Mouse (Mus musculus) heart, embryonic 15.5 days (tissue): Measurements from ENCODE around the gene Tmem218. TPM values are rescaled to one million over a fixed set of nuclear protein-coding genes. Genes with fewer than 3 reads are reported as not detected.

Experiments
- ATAC-seq: fragments of 200-750 bp; cut with Nextera tagmentation; replicated peaks from 2 replicates; pipeline ENCODE4 v1.8.0; 2017; ENCODE audit warnings: low read depth, moderate TSS enrichment; ENCODE audit not compliant: insufficient number of reproducible peaks, insufficient read depth, low FRiP score
- H3K27ac ChIP-seq: fragments of 300-500 bp; sonication (generic); 2 replicates; pipeline ENCODE4 v1.5.1; 2015; ENCODE audit warnings: mild to moderate bottlenecking, inconsistent platforms
- H3K27me3 ChIP-seq: fragments of 300-500 bp; sonication (generic); 2 replicates; pipeline ENCODE4 v1.6.1; 2015; ENCODE audit warnings: inconsistent platforms
- H3K36me3 ChIP-seq: fragments of 300-500 bp; sonication (generic); 2 replicates; pipeline ENCODE4 v1.6.1; 2015; ENCODE audit warnings: mild to moderate bottlenecking, inconsistent platforms
- H3K4me1 ChIP-seq: fragments of 300-500 bp; sonication (generic); replicated peaks from 2 replicates; pipeline ENCODE4 v1.6.1; 2015; ENCODE audit warnings: inconsistent platforms
- H3K4me2 ChIP-seq: fragments of 300-500 bp; sonication (generic); 2 replicates; pipeline ENCODE4 v1.6.1; 2015; ENCODE audit warnings: inconsistent platforms, mild to moderate bottlenecking, moderate library complexity
- H3K4me3 ChIP-seq: fragments of 300-500 bp; sonication (generic); 2 replicates; pipeline ENCODE4 v1.5.1; 2015; ENCODE audit warnings: mild to moderate bottlenecking, inconsistent platforms
- H3K9ac ChIP-seq: fragments of 300-500 bp; sonication (generic); 2 replicates; pipeline ENCODE4 v1.6.1; 2015; ENCODE audit warnings: mild to moderate bottlenecking, inconsistent platforms
- H3K9me3 ChIP-seq: fragments of 300-500 bp; sonication (generic); replicated peaks from 2 replicates; pipeline ENCODE4 v1.6.1; 2016; ENCODE audit warnings: inconsistent platforms
- WGBS: fragments of 180-500 bp; shearing (Covaris S2); methylation state at CpG from one replicate; pipeline ENCODE4 v1.1.7; 2015; ENCODE audit warnings: mixed read lengths; 5-methylcytosine and 5-hydroxymethylcytosine counted together
- polyA plus RNA-seq: library from polyadenylated mRNA; unstranded; fragments of >200 nt; fragmentation: Nextera tagmentation; extraction: Ambion mirVana; gene quantifications from 2 replicates; pipeline ENCODE4 v1.2.1, GENCODE M21; 2015

Gene Tmem218
- polyA plus RNA-seq, 1 experiment from 2014 or later: 8.8 TPM

DNA sequence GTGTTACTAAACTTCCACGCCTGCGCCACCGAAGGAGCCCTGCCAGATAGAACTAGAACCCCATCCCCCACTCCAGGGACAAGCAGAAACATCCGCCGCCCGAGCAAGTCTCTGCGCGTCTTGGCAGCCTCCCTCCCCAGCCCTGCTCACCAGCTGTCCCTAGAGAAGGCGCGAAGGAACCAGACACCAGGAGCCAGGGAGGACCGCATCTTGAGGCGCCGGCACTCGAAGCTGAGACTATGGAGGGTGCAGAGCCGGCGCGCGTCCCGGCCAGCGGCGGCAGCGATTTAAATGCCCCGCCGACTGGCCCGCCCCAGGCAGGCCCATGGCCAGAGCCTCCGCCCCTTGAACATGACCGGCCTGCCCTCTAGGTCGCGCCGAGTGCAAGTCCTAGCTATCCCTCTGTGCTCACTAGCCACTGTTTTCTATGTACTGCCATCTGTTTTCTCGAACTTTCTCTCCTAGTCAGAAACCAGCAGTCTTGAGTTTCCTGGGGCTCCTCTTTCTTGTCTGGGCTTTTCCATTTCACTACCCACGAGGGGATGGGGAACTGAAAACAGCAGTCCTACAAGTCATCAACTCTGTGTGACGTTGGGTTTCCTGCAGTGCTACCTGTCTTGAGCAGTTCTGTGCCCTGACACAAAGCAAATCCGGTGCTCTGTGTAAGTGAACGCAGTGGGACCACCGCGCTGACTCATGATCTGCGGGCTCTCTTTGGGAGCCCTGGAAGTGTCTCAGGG is 47.3 kb downstream of the Tmem218 start, which contains the start of gene Slc37a2:
Slc37a2 (minus strand) TSS at position 590 of the 740 bp plus-strand sequence.
- Histone ChIP-seq H3K36me3 (no peaks in the 10 kb centered on the region), H3K27ac (peak within 1 kb of the TSS; percentile 49), H3K27me3 (no peaks in the 10 kb centered on the region; the same call in 1 of the 2 replicates), H3K4me2 (peak within 1 kb of the TSS; percentile 96), H3K4me1 (peaks cover 12% of the 10 kb centered on the region), H3K9ac (peak within 1 kb of the TSS; percentile 53), H3K9me3 (no peaks in the 10 kb centered on the region), H3K4me3 (peak within 1 kb of the TSS; percentile 60)
- ATAC-seq: peak; percentile 85
- 1% methylated on average over 38 of the region's 38 CpGs for WGBS

DNA sequence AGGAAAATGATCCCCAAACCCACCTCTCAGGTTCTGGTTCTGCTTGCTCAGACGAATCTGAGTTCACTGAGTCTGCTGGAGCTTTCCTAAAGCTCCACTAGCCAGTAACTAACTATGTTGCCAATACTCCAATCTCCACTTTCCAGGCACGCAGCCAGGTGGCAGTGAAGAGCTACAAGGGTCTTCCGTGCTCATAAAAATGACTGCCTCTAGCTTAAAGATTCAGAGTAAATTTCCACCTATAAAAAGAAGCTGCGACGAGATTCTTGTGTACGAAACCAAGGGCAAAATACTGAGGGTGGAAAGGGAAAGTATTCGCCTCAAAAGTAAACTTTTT is 47.8 kb downstream of the Tmem218 start:
- Histone ChIP-seq H3K4me3 (peak overlapping the region; percentile 60), H3K9ac (peak overlapping the region; percentile 53), H3K27me3 (no peaks in the 10 kb centered on the region; the same call in 1 of the 2 replicates), H3K27ac (peak overlapping the region; percentile 49), H3K4me1 (peaks cover 12% of the 10 kb centered on the region), H3K4me2 (peak overlapping the region; percentile 96), H3K9me3 (no peaks in the 10 kb centered on the region), H3K36me3 (no peaks in the 10 kb centered on the region)
- 0 out of 2 replicates have a peak, but pooled peaks have one; percentile 53 for ATAC-seq
- WGBS: 29% methylated on average over 7 of the region's 7 CpGs

GRCm38 (mm10) chr9:37266622-37267021 is 58.6 kb downstream of the Tmem218 start:
- H3K9ac ChIP-seq: no peak overlapping the region
- H3K4me1 ChIP-seq: no peaks in the 10 kb centered on the region
- no peak for ATAC-seq
- no peak overlapping the region for H3K27ac ChIP-seq
- WGBS: 70% methylated on average over 2 of the region's 2 CpGs
- no peaks in the 10 kb centered on the region for H3K27me3 ChIP-seq
- no peak overlapping the region for H3K4me3 ChIP-seq
- no peaks in the 10 kb centered on the region for H3K36me3 ChIP-seq
- H3K4me2 ChIP-seq: no peak overlapping the region
- no peaks in the 10 kb centered on the region for H3K9me3 ChIP-seq

Other genes with a start within 250 kb of the Tmem218 start
- 4.6 and 6.6 TPM in 2 replicates for gene Pknox2, start 60.8 kb upstream of the Tmem218 start, polyA plus RNA-seq
- 1.4 and 3.3 TPM in 2 replicates for gene Slc37a2, start 47.5 kb downstream of the Tmem218 start, polyA plus RNA-seq
- 4.3 and 4.6 TPM in 2 replicates for gene Ccdc15, start 140.2 kb downstream of the Tmem218 start, polyA plus RNA-seq
- gene Hepacam, start 159.1 kb downstream of the Tmem218 start, polyA plus RNA-seq: 0.09 TPM in 2 replicates
- 9.2 and 10.8 TPM in 2 replicates for gene Robo4, start 193.7 kb downstream of the Tmem218 start, polyA plus RNA-seq
- 0.11 and 0.13 TPM in 2 replicates for gene Robo3, start 225.0 kb downstream of the Tmem218 start, polyA plus RNA-seq